Mouse (Mus musculus): ENCODE measurements around the gene Ndufa4. TPM values are rescaled to one million over a fixed set of nuclear protein-coding genes. Genes with fewer than 3 reads are reported as not detected.

Ndufa4 gene
- polyA plus RNA-seq (2012; ENCODE audit: low replicate concordance) = 5.9 and 17.0 TPM in 2 replicates

GRCm38 (mm10) chr6:11907269-11908032 lies at the start of gene Ndufa4, which contains the start of gene Phf14:
TSS of gene Ndufa4 (minus strand) at chr6:11907497.
TSS of gene Phf14 (plus strand) at chr6:11907809.

Other genes with a start within 250 kb of the Ndufa4 start
- gene Phf14, start 312 bp upstream of the Ndufa4 start, polyA plus RNA-seq (2012; ENCODE audit: low replicate concordance) = 15.5 and 24.7 TPM in 2 replicates